ENCODE assay signal across 20 mouse cellular contexts in genomic region chr13:28483727-28484126, GRCm38 (mm10).
A peak's percentile ranks its signal among the peaks of the same experiment; 100 is the strongest.
DNase-seq lines count a peak whose midpoint lies in the region; ATAC-seq and TF ChIP-seq lines count a peak whose summit lies in the region.
"Had no signal": no experiment of that assay in that cellular context is flagged by ENCODE, and none has a peak within 500 bp of the region (broad histone marks: within the 10 kb centered on the region; RNA-seq: fewer than 3 reads in every experiment).

No protein-coding gene starts in this region.

- H3K4me2 ChIP-seq in hindbrain, postnatal 0 days (ENCODE audit: low read depth, low read length), result no peak overlapping the region
- no peak overlapping the region for H3K4me2 ChIP-seq in hindbrain, embryonic 11.5 days (replicated peaks; ENCODE audit: low read depth, low read length)
- no peak overlapping the region for H3K4me2 ChIP-seq in liver, postnatal 0 days (ENCODE audit: low read depth, low read length)
- H3K4me2 ChIP-seq in intestine, embryonic 16.5 days (ENCODE audit: low read depth, low read length), result no peak overlapping the region
- no peak overlapping the region for H3K4me2 ChIP-seq in stomach, postnatal 0 days (replicated peaks; ENCODE audit: low read depth)
- H3K4me2 ChIP-seq: embryonic facial prominence, embryonic 15.5 days; hindbrain, embryonic 15.5 days had no signal

- no peak for TF ChIP-seq POLR2A in liver, adult 2 months (IDR thresholded peaks at IDR 0.05; ENCODE audit: extremely low read depth, insufficient read depth, low read length)

- peaks cover 4% of the 10 kb centered on the region; the same call in 1 of the 2 replicates for H3K4me1 ChIP-seq in hindbrain, postnatal 0 days (ENCODE audit: insufficient read depth, low read length)
- no peaks in the 10 kb centered on the region for H3K4me1 ChIP-seq in hindbrain, embryonic 11.5 days (replicated peaks; ENCODE audit: control insufficient read depth, insufficient read depth, low read length)
- H3K4me1 ChIP-seq in liver, adult 2 months (ENCODE audit: control insufficient read depth, insufficient read depth, low read length), result peaks cover 3% of the 10 kb centered on the region; the same call in 1 of the 2 replicates
- no peaks in the 10 kb centered on the region for H3K4me1 ChIP-seq in liver, postnatal 0 days (ENCODE audit: insufficient read depth)
- H3K4me1 ChIP-seq in intestine, embryonic 16.5 days (ENCODE audit: control insufficient read depth, insufficient read depth, low read length), result peaks cover 8% of the 10 kb centered on the region
- no peaks in the 10 kb centered on the region for H3K4me1 ChIP-seq in stomach, postnatal 0 days (replicated peaks; ENCODE audit: control insufficient read depth, insufficient read depth)
- H3K4me1 ChIP-seq: embryonic facial prominence, embryonic 15.5 days; heart, embryonic 10.5 days had no signal

- H3K36me3 ChIP-seq in hindbrain, postnatal 0 days (ENCODE audit: insufficient read depth, low read length), result no peaks in the 10 kb centered on the region
- H3K36me3 ChIP-seq in hindbrain, embryonic 11.5 days (ENCODE audit: control insufficient read depth, insufficient read depth, low read length), result no peaks in the 10 kb centered on the region
- H3K36me3 ChIP-seq in liver, adult 2 months (ENCODE audit: control insufficient read depth, insufficient read depth, low read length), result no peaks in the 10 kb centered on the region
- no peaks in the 10 kb centered on the region for H3K36me3 ChIP-seq in liver, postnatal 0 days (replicated peaks; ENCODE audit: insufficient read depth, low read length)
- no peaks in the 10 kb centered on the region for H3K36me3 ChIP-seq in intestine, embryonic 16.5 days (ENCODE audit: control insufficient read depth, insufficient read depth, low read length)
- no peaks in the 10 kb centered on the region for H3K36me3 ChIP-seq in stomach, postnatal 0 days (ENCODE audit: control insufficient read depth, insufficient read depth, low read length)
- H3K36me3 ChIP-seq: embryonic facial prominence, embryonic 15.5 days; forebrain, embryonic 10.5 days; heart, embryonic 10.5 days; hindbrain, embryonic 15.5 days had no signal

- no peaks in the 10 kb centered on the region for H3K79me2 ChIP-seq in liver, adult 2 months (ENCODE audit: control insufficient read depth, insufficient read depth, low read length)

- TF ChIP-seq EP300 in liver, postnatal 0 days (IDR thresholded peaks at IDR 0.05; ENCODE audit: low read depth), result no peak
- TF ChIP-seq EP300 in stomach, postnatal 0 days (optimal IDR thresholded peaks at IDR 0.05), result no peak

- H3K4me3 ChIP-seq in hindbrain, postnatal 0 days (ENCODE audit: low read length), result no peak overlapping the region
- no peak overlapping the region for H3K4me3 ChIP-seq in hindbrain, embryonic 11.5 days (ENCODE audit: low read depth, low read length)
- H3K4me3 ChIP-seq in liver, adult 2 months (ENCODE audit: insufficient read depth, low read depth, low read length), result no peak overlapping the region
- no peak overlapping the region for H3K4me3 ChIP-seq in liver, postnatal 0 days (ENCODE audit: low read depth, low read length)
- no peak overlapping the region for H3K4me3 ChIP-seq in intestine, embryonic 16.5 days (ENCODE audit: low read length)
- no peak overlapping the region for H3K4me3 ChIP-seq in stomach, postnatal 0 days (ENCODE audit: low read depth, low read length)
- H3K4me3 ChIP-seq: embryonic facial prominence, embryonic 15.5 days; erythroblast, embryonic 14.5 days; forebrain, embryonic 10.5 days; heart, embryonic 10.5 days; hindbrain, embryonic 15.5 days had no signal

- H3K9ac ChIP-seq in hindbrain, postnatal 0 days (replicated peaks; ENCODE audit: low read length), result no peak overlapping the region
- no peak overlapping the region for H3K9ac ChIP-seq in hindbrain, embryonic 11.5 days (ENCODE audit: low read depth, low read length)
- no peak overlapping the region for H3K9ac ChIP-seq in liver, adult 2 months (ENCODE audit: low read depth, low read length)
- no peak overlapping the region for H3K9ac ChIP-seq in liver, postnatal 0 days (replicated peaks)
- no peak overlapping the region for H3K9ac ChIP-seq in intestine, embryonic 16.5 days (ENCODE audit: low read depth, low read length)
- H3K9ac ChIP-seq in stomach, postnatal 0 days (ENCODE audit: low read length), result no peak overlapping the region
- H3K9ac ChIP-seq: embryonic facial prominence, embryonic 15.5 days; hindbrain, embryonic 15.5 days had no signal

- H3K27me3 ChIP-seq in hindbrain, postnatal 0 days (ENCODE audit: insufficient read depth, low read length), result no peaks in the 10 kb centered on the region
- no peaks in the 10 kb centered on the region for H3K27me3 ChIP-seq in hindbrain, embryonic 11.5 days (ENCODE audit: control insufficient read depth, insufficient read depth, low read length)
- H3K27me3 ChIP-seq in liver, adult 2 months (ENCODE audit: control insufficient read depth, insufficient read depth, low read length), result no peaks in the 10 kb centered on the region
- H3K27me3 ChIP-seq in liver, postnatal 0 days (ENCODE audit: insufficient read depth, low read length), result no peaks in the 10 kb centered on the region
- no peaks in the 10 kb centered on the region for H3K27me3 ChIP-seq in intestine, embryonic 16.5 days (replicated peaks; ENCODE audit: control insufficient read depth, insufficient read depth, low read length)
- H3K27me3 ChIP-seq in stomach, postnatal 0 days (ENCODE audit: control insufficient read depth, insufficient read depth, low read length), result no peaks in the 10 kb centered on the region
- H3K27me3 ChIP-seq: embryonic facial prominence, embryonic 15.5 days; hindbrain, embryonic 15.5 days had no signal

- no peak for TF ChIP-seq CTCF in hindbrain, postnatal 0 days (IDR thresholded peaks at IDR 0.05; ENCODE audit: low read depth)
- TF ChIP-seq CTCF in liver, adult 2 months (IDR thresholded peaks at IDR 0.05; ENCODE audit: low read depth, low read length), result no peak
- no peak for TF ChIP-seq CTCF in liver, postnatal 0 days (IDR thresholded peaks at IDR 0.05; ENCODE audit: low read depth)
- no peak for TF ChIP-seq CTCF in stomach, postnatal 0 days (IDR thresholded peaks at IDR 0.05; ENCODE audit: low read depth)

- DNase-seq in hindbrain, postnatal 0 days (ENCODE audit: low spot score), result peak; percentile 18
- DNase-seq in hindbrain, embryonic 11.5 days (ENCODE audit: low spot score), result no peak
- DNase-seq in liver, adult 2 months (ENCODE audit: extremely low read depth, low read depth, low spot score), result peak; percentile 44
- no peak for DNase-seq in liver, postnatal 0 days
- peak; percentile 15 for DNase-seq in stomach, postnatal 0 days (ENCODE audit: low spot score)
- no peak for DNase-seq in adrenal gland, postnatal 36 days
- no peak for DNase-seq in testis, postnatal 14 days (ENCODE audit: low spot score)
- DNase-seq: adrenal gland, postnatal 14 days; cerebellum, adult 2 months; embryo, embryonic 11 days; gastrocnemius, postnatal 36 days; heart, adult 18-20 months; heart, postnatal 14 days had no signal

- H3K27ac ChIP-seq in hindbrain, postnatal 0 days, result no peak overlapping the region
- H3K27ac ChIP-seq in hindbrain, embryonic 11.5 days (ENCODE audit: low read depth, low read length), result no peak overlapping the region
- H3K27ac ChIP-seq in liver, adult 2 months (replicated peaks; ENCODE audit: insufficient read depth, low read depth, low read length), result no peak overlapping the region
- H3K27ac ChIP-seq in liver, postnatal 0 days (ENCODE audit: low read depth), result no peak overlapping the region
- peak overlapping the region; percentile 33; the same call in 1 of the 2 replicates for H3K27ac ChIP-seq in intestine, embryonic 16.5 days (ENCODE audit: low read length)
- no peak overlapping the region for H3K27ac ChIP-seq in stomach, postnatal 0 days (replicated peaks)
- H3K27ac ChIP-seq: embryonic facial prominence, embryonic 15.5 days; forebrain, embryonic 10.5 days; heart, embryonic 10.5 days; hindbrain, embryonic 15.5 days had no signal

- 65% methylated on average over 3 of the region's 3 CpGs for WGBS in hindbrain, postnatal 0 days
- 84% methylated on average over 3 of the region's 3 CpGs for WGBS in hindbrain, embryonic 11.5 days
- WGBS in liver, adult 2 months, result 78% methylated on average over 3 of the region's 3 CpGs
- WGBS in liver, postnatal 0 days (ENCODE audit: insufficient replicate concordance), result 69% methylated on average over 3 of the region's 3 CpGs
- WGBS in intestine, embryonic 16.5 days, result 65% methylated on average over 3 of the region's 3 CpGs
- 67% methylated on average over 3 of the region's 3 CpGs for WGBS in stomach, postnatal 0 days

- no peak for ATAC-seq in hindbrain, postnatal 0 days
- no peak for ATAC-seq in hindbrain, embryonic 11.5 days (ENCODE audit: low FRiP score)
- no peak for ATAC-seq in liver, postnatal 0 days
- ATAC-seq in intestine, embryonic 16.5 days, result peak; percentile 95
- ATAC-seq in stomach, postnatal 0 days (ENCODE audit: low FRiP score, low TSS enrichment), result peak; percentile 64; the same call in 1 of the 2 replicates
- ATAC-seq: forebrain, embryonic 14.5 days had no signal

- H3K9me3 ChIP-seq in hindbrain, postnatal 0 days (ENCODE audit: low read length), result no peaks in the 10 kb centered on the region
- no peaks in the 10 kb centered on the region for H3K9me3 ChIP-seq in hindbrain, embryonic 11.5 days (ENCODE audit: control insufficient read depth, low read length)
- no peaks in the 10 kb centered on the region for H3K9me3 ChIP-seq in liver, postnatal 0 days (ENCODE audit: low read length)
- H3K9me3 ChIP-seq in intestine, embryonic 16.5 days (ENCODE audit: control insufficient read depth, low read length), result no peaks in the 10 kb centered on the region
- no peaks in the 10 kb centered on the region for H3K9me3 ChIP-seq in stomach, postnatal 0 days (ENCODE audit: control insufficient read depth, low read length)
- H3K9me3 ChIP-seq: embryonic facial prominence, embryonic 15.5 days; forebrain, embryonic 10.5 days; heart, embryonic 10.5 days; hindbrain, embryonic 15.5 days had no signal

Comparison
In these comparisons a context has a peak if more than half of its experiments do, and no peak if none do; other contexts are left out.
1. DNase-seq: peak in hindbrain, postnatal 0 days (single experiment), liver, adult 2 months (single experiment) and stomach, postnatal 0 days (single experiment); none in hindbrain, embryonic 11.5 days (single experiment), liver, postnatal 0 days (single experiment), adrenal gland, postnatal 36 days (0 of 2) and testis, postnatal 14 days (single experiment).
2. ATAC-seq: peak in intestine, embryonic 16.5 days (single experiment) and stomach, postnatal 0 days (single experiment); none in hindbrain, postnatal 0 days (single experiment), hindbrain, embryonic 11.5 days (single experiment) and liver, postnatal 0 days (single experiment).